Mouse (Mus musculus): ENCODE data around the gene Cbr4.
A peak's percentile ranks its signal among the peaks of the same experiment; 100 is the strongest.

The Cbr4 gene

GRCm38 (mm10) chr8:61487597-61488156 is at the start of gene Cbr4:
TSS of gene Cbr4 (plus strand) at chr8:61487734.
- DNase-seq (ENCODE audit: low spot score) = peak; percentile 99

- no peak for DNase-seq (ENCODE audit: low spot score)
Measured at GRCm38 (mm10) chr8:61442988-61443387, 44.5 kb upstream of the Cbr4 start.

GRCm38 (mm10) chr8:61444358-61444757 is 43.2 kb upstream of the Cbr4 start:
- DNase-seq (ENCODE audit: low spot score) = no peak

- no peak for DNase-seq (ENCODE audit: low spot score)
Measured at GRCm38 (mm10) chr8:61446329-61446728, 41.2 kb upstream of the Cbr4 start.

GRCm38 (mm10) chr8:61448100-61448499 is 39.4 kb upstream of the Cbr4 start:
- DNase-seq (ENCODE audit: low spot score) = no peak

GRCm38 (mm10) chr8:61448881-61449280 is 38.7 kb upstream of the Cbr4 start:
- no peak for DNase-seq (ENCODE audit: low spot score)

- no peak for DNase-seq (ENCODE audit: low spot score)
Measured at GRCm38 (mm10) chr8:61450916-61451575, 36.5 kb upstream of the Cbr4 start.

GRCm38 (mm10) chr8:61451721-61452337 is 35.7 kb upstream of the Cbr4 start:
- DNase-seq (ENCODE audit: low spot score) = no peak

GRCm38 (mm10) chr8:61459763-61460162 is 27.8 kb upstream of the Cbr4 start:
- DNase-seq (ENCODE audit: low spot score) = no peak

- DNase-seq (ENCODE audit: low spot score) = no peak
Measured at GRCm38 (mm10) chr8:61462221-61462620, 25.3 kb upstream of the Cbr4 start.

GRCm38 (mm10) chr8:61464393-61464792 is 23.1 kb upstream of the Cbr4 start:
- no peak for DNase-seq (ENCODE audit: low spot score)

GRCm38 (mm10) chr8:61466696-61467552 is 20.6 kb upstream of the Cbr4 start:
- DNase-seq (ENCODE audit: low spot score) = no peak

GRCm38 (mm10) chr8:61467553-61467815 is 20.1 kb upstream of the Cbr4 start:
- no peak for DNase-seq (ENCODE audit: low spot score)

- DNase-seq (ENCODE audit: low spot score) = no peak
Measured at GRCm38 (mm10) chr8:61470213-61470612, 17.3 kb upstream of the Cbr4 start.

- no peak for DNase-seq (ENCODE audit: low spot score)
Measured at GRCm38 (mm10) chr8:61475251-61475673, 12.3 kb upstream of the Cbr4 start.

- no peak for DNase-seq (ENCODE audit: low spot score)
Measured at GRCm38 (mm10) chr8:61476160-61476559, 11.4 kb upstream of the Cbr4 start.

GRCm38 (mm10) chr8:61478150-61478549 is 9.4 kb upstream of the Cbr4 start:
- DNase-seq (ENCODE audit: low spot score) = no peak

GRCm38 (mm10) chr8:61478793-61479192 is 8.7 kb upstream of the Cbr4 start:
- no peak for DNase-seq (ENCODE audit: low spot score)

- DNase-seq (ENCODE audit: low spot score) = peak; percentile 69
Measured at GRCm38 (mm10) chr8:61479506-61480214, 7.9 kb upstream of the Cbr4 start.

- no peak for DNase-seq (ENCODE audit: low spot score)
Measured at GRCm38 (mm10) chr8:61480260-61480967, 7.1 kb upstream of the Cbr4 start.

GRCm38 (mm10) chr8:61486923-61487529 is 508 bp upstream of the Cbr4 start:
- DNase-seq (ENCODE audit: low spot score) = no peak

Measured in embryo, embryonic 10 days (tissue).